Comparison of ENCODE assay signal across 18 mouse cellular contexts in the genomic region with DNA sequence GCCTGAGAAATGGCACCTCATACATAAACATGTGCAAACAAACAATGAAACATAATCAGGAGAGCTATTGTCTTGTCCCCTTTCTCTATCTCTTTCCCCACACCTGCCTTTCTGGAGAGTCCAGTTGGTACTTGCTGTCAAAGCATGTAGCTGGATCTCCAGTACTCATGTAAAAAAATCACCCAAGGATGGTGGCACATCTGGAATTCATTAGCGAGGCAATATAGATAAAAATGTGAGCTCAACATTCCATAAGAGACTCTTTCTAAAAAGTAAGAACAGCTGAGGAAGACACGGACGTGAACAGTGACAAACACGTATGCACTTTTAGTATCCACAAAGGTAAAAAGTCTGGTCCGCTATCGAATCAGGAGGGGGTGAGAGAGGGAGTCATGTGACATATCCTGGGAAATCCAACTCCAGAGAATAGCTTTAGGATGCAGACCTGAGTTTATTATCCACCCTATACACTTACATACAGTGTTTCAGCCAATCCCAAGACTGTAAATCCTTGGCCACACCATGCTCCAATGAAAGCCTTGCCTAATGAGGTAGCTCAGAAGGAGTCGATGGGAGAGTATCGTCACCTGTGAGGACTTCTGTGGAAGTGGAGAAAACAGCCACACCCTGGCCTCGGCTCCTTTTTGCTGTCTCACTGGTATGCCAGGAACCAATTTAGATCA.
DNase-seq lines count a peak whose midpoint lies in the region; ATAC-seq lines count a peak whose summit lies in the region.
"Had no signal": no experiment of that assay in that cellular context is flagged by ENCODE, and none has a peak within 500 bp of the region (broad histone marks: within the 10 kb centered on the region; RNA-seq: fewer than 3 reads in every experiment).

No protein-coding gene starts in this region.

- no peak for ATAC-seq in neural tube, embryonic 15.5 days (ENCODE audit: low FRiP score)
- ATAC-seq in limb, embryonic 15.5 days (ENCODE audit: insufficient number of reproducible peaks, low FRiP score, low TSS enrichment, low read depth) = 0 out of 2 replicates have a peak, but pooled peaks have one; percentile 35
- no peak for ATAC-seq in hindbrain, embryonic 12.5 days (ENCODE audit: low FRiP score)
- ATAC-seq: forebrain, embryonic 13.5 days; forebrain, postnatal 0 days; intestine, embryonic 16.5 days had no signal

- no peak overlapping the region for H3K4me3 ChIP-seq in neural tube, embryonic 15.5 days (replicated peaks)
- no peak overlapping the region for H3K4me3 ChIP-seq in limb, embryonic 15.5 days
- H3K4me3 ChIP-seq in hindbrain, embryonic 12.5 days = no peak overlapping the region
- H3K4me3 ChIP-seq: embryonic facial prominence, embryonic 12.5 days; forebrain, embryonic 13.5 days; gastrocnemius, adult 2 months; heart, embryonic 12.5 days; hindbrain, embryonic 10.5 days; hindbrain, embryonic 15.5 days had no signal

- H3K36me3 ChIP-seq in neural tube, embryonic 15.5 days = no peaks in the 10 kb centered on the region
- H3K36me3 ChIP-seq in limb, embryonic 15.5 days = no peaks in the 10 kb centered on the region
- no peaks in the 10 kb centered on the region for H3K36me3 ChIP-seq in hindbrain, embryonic 12.5 days
- H3K36me3 ChIP-seq: embryonic facial prominence, embryonic 12.5 days; heart, embryonic 12.5 days; hindbrain, embryonic 10.5 days; hindbrain, embryonic 15.5 days had no signal

- H3K27ac ChIP-seq in neural tube, embryonic 15.5 days (replicated peaks) = no peak overlapping the region
- no peak overlapping the region for H3K27ac ChIP-seq in limb, embryonic 15.5 days
- H3K27ac ChIP-seq in hindbrain, embryonic 12.5 days = no peak overlapping the region
- H3K27ac ChIP-seq: embryonic facial prominence, embryonic 12.5 days; forebrain, embryonic 13.5 days; gastrocnemius, adult 2 months; hindbrain, embryonic 10.5 days; hindbrain, embryonic 15.5 days had no signal

- H3K27me3 ChIP-seq in neural tube, embryonic 15.5 days (replicated peaks) = no peaks in the 10 kb centered on the region
- H3K27me3 ChIP-seq in limb, embryonic 15.5 days = no peaks in the 10 kb centered on the region
- no peaks in the 10 kb centered on the region for H3K27me3 ChIP-seq in hindbrain, embryonic 12.5 days
- H3K27me3 ChIP-seq: embryonic facial prominence, embryonic 12.5 days; forebrain, embryonic 13.5 days; heart, embryonic 12.5 days; hindbrain, embryonic 15.5 days had no signal

- no peaks in the 10 kb centered on the region for H3K4me1 ChIP-seq in neural tube, embryonic 15.5 days
- peaks cover 5% of the 10 kb centered on the region; the same call in 1 of the 2 replicates for H3K4me1 ChIP-seq in limb, embryonic 15.5 days
- no peaks in the 10 kb centered on the region for H3K4me1 ChIP-seq in hindbrain, embryonic 12.5 days
- H3K4me1 ChIP-seq: forebrain, embryonic 13.5 days; heart, embryonic 12.5 days; hindbrain, embryonic 10.5 days; hindbrain, embryonic 15.5 days had no signal

- WGBS in neural tube, embryonic 15.5 days = 90% methylated on average over 9 of the region's 9 CpGs
- WGBS in limb, embryonic 15.5 days = 52% methylated on average over 9 of the region's 9 CpGs
- WGBS in hindbrain, embryonic 12.5 days = 89% methylated on average over 9 of the region's 9 CpGs

- DNase-seq in neural tube, embryonic 10.5 days (ENCODE audit: extremely low spot score, low spot score) = peak; percentile 13
- peak; percentile 9 for DNase-seq in embryo, embryonic 11.5 days (ENCODE audit: low read depth, low spot score)
- DNase-seq in adrenal gland, postnatal 25 days = no peak
- DNase-seq: cerebellum, adult 18-20 months; cerebellum, adult 9-11 months; cerebellum, postnatal 36 days; forebrain, postnatal 0 days; gastrocnemius, adult 2 months; gastrocnemius, postnatal 25 days had no signal

- H3K9ac ChIP-seq in neural tube, embryonic 15.5 days (replicated peaks) = no peak overlapping the region
- H3K9ac ChIP-seq in limb, embryonic 15.5 days = no peak overlapping the region
- no peak overlapping the region for H3K9ac ChIP-seq in hindbrain, embryonic 12.5 days
- H3K9ac ChIP-seq: embryonic facial prominence, embryonic 12.5 days; forebrain, embryonic 13.5 days; forebrain, postnatal 0 days; heart, embryonic 12.5 days; hindbrain, embryonic 15.5 days had no signal

- no peaks in the 10 kb centered on the region for H3K9me3 ChIP-seq in neural tube, embryonic 15.5 days (replicated peaks)
- H3K9me3 ChIP-seq in limb, embryonic 15.5 days = no peaks in the 10 kb centered on the region
- no peaks in the 10 kb centered on the region for H3K9me3 ChIP-seq in hindbrain, embryonic 12.5 days (replicated peaks)
- H3K9me3 ChIP-seq: embryonic facial prominence, embryonic 12.5 days; forebrain, embryonic 13.5 days; heart, embryonic 12.5 days; hindbrain, embryonic 10.5 days; hindbrain, embryonic 15.5 days had no signal

- no peak overlapping the region for H3K4me2 ChIP-seq in neural tube, embryonic 15.5 days
- H3K4me2 ChIP-seq in limb, embryonic 15.5 days = no peak overlapping the region
- H3K4me2 ChIP-seq in hindbrain, embryonic 12.5 days (replicated peaks) = no peak overlapping the region
- H3K4me2 ChIP-seq: embryonic facial prominence, embryonic 12.5 days; forebrain, embryonic 13.5 days; heart, embryonic 12.5 days; hindbrain, embryonic 15.5 days had no signal
